Mouse (Mus musculus) liver, embryonic 11.5 days (tissue): ENCODE measurements around the gene Nfil3. TPM values are rescaled to one million over a fixed set of nuclear protein-coding genes. Genes with fewer than 3 reads are reported as not detected.

Source experiments
- ATAC-seq: fragments of 200-750 bp; cut with Nextera tagmentation; replicated peaks from 2 replicates; pipeline ENCODE4 v1.8.0; 2017; ENCODE audit warnings: moderate number of reproducible peaks, mild to moderate bottlenecking, moderate TSS enrichment, moderate library complexity; ENCODE audit not compliant: low FRiP score
- DNase-seq: peaks from one replicate; pipeline ENCODE4 v3.0.0-alpha.2; 2017; ENCODE audit warnings: low spot score
- H3K27ac ChIP-seq: fragments of 300-500 bp; sonication (generic); 2 replicates; pipeline ENCODE4 v1.5.1; 2014; ENCODE audit warnings: mild to moderate bottlenecking, low read depth, low read length, control low read depth
- H3K27me3 ChIP-seq: fragments of 300-500 bp; sonication (generic); replicated peaks from 2 replicates; pipeline ENCODE4 v1.6.1; 2014; ENCODE audit warnings: low read length, mixed read lengths; ENCODE audit not compliant: control insufficient read depth, insufficient read depth
- H3K36me3 ChIP-seq: fragments of 300-500 bp; sonication (generic); 2 replicates; pipeline ENCODE4 v1.6.1; 2014; ENCODE audit warnings: mild to moderate bottlenecking, low read length, moderate library complexity, mixed read lengths; ENCODE audit not compliant: control insufficient read depth, insufficient read depth
- H3K4me1 ChIP-seq: fragments of 300-500 bp; sonication (generic); replicated peaks from 2 replicates; pipeline ENCODE4 v1.6.1; 2014; ENCODE audit warnings: low read length, mixed read lengths; ENCODE audit not compliant: control insufficient read depth, insufficient read depth
- H3K4me2 ChIP-seq: fragments of 300-500 bp; sonication (generic); 2 replicates; pipeline ENCODE4 v1.6.1; 2014; ENCODE audit warnings: mild to moderate bottlenecking, control low read depth, moderate library complexity
- H3K4me3 ChIP-seq: fragments of 300-500 bp; sonication (generic); 2 replicates; pipeline ENCODE4 v1.5.1; 2014; ENCODE audit warnings: low read depth, low read length, control low read depth
- H3K9ac ChIP-seq: fragments of 300-500 bp; sonication (generic); 2 replicates; pipeline ENCODE4 v1.6.1; 2014; ENCODE audit warnings: low read depth, low read length, control low read depth
- H3K9me3 ChIP-seq: fragments of 300-500 bp; sonication (generic); 2 replicates; pipeline ENCODE4 v1.6.1; 2016; ENCODE audit warnings: low read length, inconsistent platforms, mixed read lengths; ENCODE audit not compliant: control insufficient read depth
- WGBS: fragments of 180-500 bp; shearing (Covaris S2); extraction: QIAGEN DNeasy Blood & Tissue Kit; methylation state at CpG from one replicate; pipeline ENCODE4 v1.1.7; 2014; 5-methylcytosine and 5-hydroxymethylcytosine counted together
- polyA plus RNA-seq: library from polyadenylated mRNA; unstranded; fragments of >200 nt; fragmentation: Nextera tagmentation; extraction: Ambion mirVana; gene quantifications from 2 replicates; pipeline ENCODE4 v1.2.1, GENCODE M21; 2014

Nfil3 gene
- 8.5 and 9.8 TPM in 2 replicates for polyA plus RNA-seq

DNA sequence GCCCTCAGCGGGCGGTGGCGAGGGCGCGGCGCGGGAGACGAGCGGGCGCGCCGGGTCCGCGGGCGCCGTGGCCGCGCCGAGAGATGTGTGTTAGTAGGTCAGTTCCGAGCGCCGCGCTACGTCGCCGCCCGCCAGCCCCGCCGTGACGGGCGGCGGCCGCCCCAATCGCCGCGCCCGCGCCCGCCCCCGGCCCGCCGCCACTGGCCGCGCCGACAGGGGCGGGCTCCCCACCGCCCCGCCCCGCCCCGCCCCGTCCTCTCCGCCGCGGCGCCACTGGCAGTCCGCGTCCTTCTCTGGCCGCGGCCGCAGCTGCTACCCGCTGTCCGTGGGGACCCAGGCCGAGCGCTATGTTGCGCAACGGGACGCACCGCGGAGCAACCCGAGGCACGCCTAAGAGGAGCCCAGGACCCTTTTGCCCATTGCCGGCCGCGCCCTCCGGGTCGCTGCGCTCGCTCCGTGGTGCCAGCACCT, at the start of gene Nfil3:
Gene Nfil3 (minus strand): TSS at position 123 of the 471 bp plus-strand sequence.
- H3K4me3 ChIP-seq = peak within 1 kb of the TSS; percentile 80
- H3K36me3 ChIP-seq = no peaks in the 10 kb centered on the region
- H3K4me2 ChIP-seq = peak within 1 kb of the TSS; percentile 92
- DNase-seq = no peak
- peak; percentile 87 for ATAC-seq
- 0% methylated on average over 39 of the region's 79 CpGs for WGBS
- H3K9ac ChIP-seq = peak within 1 kb of the TSS; percentile 66
- peaks cover 52% of the 10 kb centered on the region for H3K27me3 ChIP-seq
- no peaks in the 10 kb centered on the region for H3K9me3 ChIP-seq
- peak within 1 kb of the TSS; percentile 70 for H3K27ac ChIP-seq
- peaks cover 31% of the 10 kb centered on the region for H3K4me1 ChIP-seq

DNA sequence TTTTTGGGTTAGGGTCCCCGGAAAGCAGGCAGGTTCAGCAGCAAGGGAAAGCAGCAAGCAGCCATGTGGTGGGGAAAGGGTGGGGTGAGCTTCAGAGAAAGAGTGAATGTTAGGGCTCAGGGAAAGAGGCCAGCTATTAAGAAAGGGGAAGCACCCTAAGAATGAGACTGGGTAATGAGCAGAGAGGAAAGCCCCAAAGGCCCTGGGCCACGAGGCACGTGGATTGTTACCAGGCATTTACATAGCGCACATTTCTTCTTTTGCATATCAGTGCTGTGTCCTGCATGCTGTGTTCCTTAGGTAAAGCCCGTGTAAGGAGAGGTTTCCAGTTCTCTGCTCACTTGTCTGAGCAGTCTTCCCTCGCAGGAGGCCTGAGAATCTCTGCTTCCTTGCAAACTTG, 43.4 kb upstream of the Nfil3 start:
- H3K4me2 ChIP-seq = no peak overlapping the region
- no peak overlapping the region for H3K4me3 ChIP-seq
- DNase-seq (no peak), ATAC-seq (no peak)
- H3K27ac ChIP-seq = no peak overlapping the region
- H3K36me3 ChIP-seq = no peaks in the 10 kb centered on the region
- no peaks in the 10 kb centered on the region for H3K9me3 ChIP-seq
- H3K27me3 ChIP-seq = no peaks in the 10 kb centered on the region
- 50% methylated on average over 6 of the region's 6 CpGs for WGBS
- no peak overlapping the region for H3K9ac ChIP-seq
- H3K4me1 ChIP-seq = no peaks in the 10 kb centered on the region

DNA sequence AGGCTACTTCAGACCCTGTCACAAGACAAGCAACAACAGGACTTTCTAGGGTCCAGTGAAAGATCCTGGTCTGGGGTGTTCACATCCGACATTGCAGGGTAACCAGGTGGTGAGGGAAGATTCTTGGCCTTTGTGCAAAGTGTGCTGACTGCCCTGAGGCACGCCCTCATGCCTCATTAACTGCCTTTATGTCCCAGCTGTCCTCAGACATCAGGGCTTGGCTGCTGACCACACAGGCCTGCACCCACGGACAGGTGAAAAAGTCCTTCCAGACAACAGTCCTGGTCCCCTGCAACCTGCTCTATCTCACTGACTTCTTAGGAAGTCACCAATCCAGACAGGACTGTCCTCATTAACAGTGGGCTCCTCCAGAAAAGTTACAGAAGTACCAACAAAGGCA, 39.4 kb upstream of the Nfil3 start:
- Histone ChIP-seq H3K27me3 (no peaks in the 10 kb centered on the region), H3K27ac (no peak overlapping the region), H3K36me3 (no peaks in the 10 kb centered on the region), H3K4me1 (no peaks in the 10 kb centered on the region), H3K4me2 (no peak overlapping the region), H3K4me3 (no peak overlapping the region), H3K9me3 (no peaks in the 10 kb centered on the region), H3K9ac (no peak overlapping the region)
- DNase-seq = no peak
- WGBS = 72% methylated on average over 3 of the region's 3 CpGs
- no peak for ATAC-seq

DNA sequence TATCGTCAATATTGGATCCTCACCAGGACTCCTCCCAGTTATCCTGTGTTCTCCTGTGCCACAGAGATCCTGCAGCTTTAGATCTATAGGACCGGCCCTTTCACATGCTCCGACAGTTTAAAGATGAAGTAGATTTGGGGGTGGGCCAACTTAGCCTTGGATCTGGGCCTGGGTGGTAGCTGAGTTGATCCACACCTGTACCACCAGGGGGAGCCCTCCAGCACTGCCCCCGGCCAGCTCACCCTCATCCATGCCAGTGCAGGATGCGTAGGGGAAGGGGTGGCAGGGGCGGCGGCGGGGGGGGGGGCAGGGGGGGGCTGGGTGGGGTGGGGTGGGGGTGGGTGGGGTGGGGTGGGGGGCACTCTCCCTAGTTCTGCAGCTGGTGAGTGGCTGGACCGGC, 38.7 kb upstream of the Nfil3 start:
- no peaks in the 10 kb centered on the region for H3K9me3 ChIP-seq
- H3K27ac ChIP-seq = no peak overlapping the region
- H3K4me2 ChIP-seq = no peak overlapping the region
- no peaks in the 10 kb centered on the region for H3K27me3 ChIP-seq
- H3K9ac ChIP-seq = no peak overlapping the region
- no peaks in the 10 kb centered on the region for H3K4me1 ChIP-seq
- DNase-seq (no peak), ATAC-seq (no peak)
- H3K4me3 ChIP-seq = no peak overlapping the region
- 72% methylated on average over 7 of the region's 9 CpGs for WGBS
- no peaks in the 10 kb centered on the region for H3K36me3 ChIP-seq

DNA sequence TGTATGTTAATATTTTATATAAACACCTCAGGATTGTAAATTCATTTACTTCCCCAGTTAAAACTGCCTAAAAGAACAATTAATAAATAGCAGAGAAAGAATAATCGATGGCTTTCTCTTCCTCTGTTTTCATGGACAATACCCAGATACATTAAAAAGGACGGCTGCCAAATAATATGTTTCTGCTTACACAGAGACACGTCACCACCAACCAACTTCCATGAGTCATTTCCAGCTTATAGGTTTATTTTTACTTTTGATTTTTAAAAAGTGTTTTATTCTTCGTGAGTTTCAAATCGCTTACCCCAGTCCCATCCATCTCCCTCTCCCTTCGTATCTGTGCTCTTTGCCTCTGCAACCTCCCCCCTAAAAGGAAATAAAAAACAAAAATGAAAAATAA, 38.1 kb upstream of the Nfil3 start:
- no peak for DNase-seq
- Histone ChIP-seq H3K27me3 (no peaks in the 10 kb centered on the region), H3K36me3 (no peaks in the 10 kb centered on the region), H3K4me1 (no peaks in the 10 kb centered on the region), H3K4me3 (no peak overlapping the region), H3K9me3 (no peaks in the 10 kb centered on the region), H3K9ac (no peak overlapping the region), H3K27ac (no peak overlapping the region), H3K4me2 (no peak overlapping the region)
- WGBS = 91% methylated on average over 6 of the region's 6 CpGs
- no peak for ATAC-seq

DNA sequence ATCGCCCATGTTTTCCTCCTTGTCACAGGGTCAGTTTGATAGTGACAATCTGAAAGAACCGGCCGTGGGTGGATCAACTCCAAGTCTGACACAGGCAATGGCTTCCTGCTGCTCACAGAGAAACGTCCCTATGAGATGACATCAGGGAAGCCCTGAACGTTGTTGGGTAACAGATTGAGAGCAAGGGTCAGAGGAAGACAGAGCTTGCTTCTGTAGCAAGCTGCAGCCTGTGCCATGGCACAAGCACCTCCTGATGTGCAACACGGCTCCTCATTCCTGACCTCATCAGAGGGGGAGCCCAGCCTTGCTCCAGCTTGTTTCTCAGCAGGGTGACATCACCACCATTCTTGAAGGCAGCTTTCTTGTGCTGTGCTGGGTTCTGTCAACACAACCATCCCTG, 37.1 kb upstream of the Nfil3 start:
- H3K27me3 ChIP-seq = no peaks in the 10 kb centered on the region
- H3K4me1 ChIP-seq = no peaks in the 10 kb centered on the region
- no peak for DNase-seq
- no peak overlapping the region for H3K27ac ChIP-seq
- no peak for ATAC-seq
- no peak overlapping the region for H3K4me3 ChIP-seq
- 47% methylated on average over 6 of the region's 6 CpGs for WGBS
- no peaks in the 10 kb centered on the region for H3K9me3 ChIP-seq
- H3K36me3 ChIP-seq = no peaks in the 10 kb centered on the region
- H3K9ac ChIP-seq = no peak overlapping the region
- no peak overlapping the region for H3K4me2 ChIP-seq

DNA sequence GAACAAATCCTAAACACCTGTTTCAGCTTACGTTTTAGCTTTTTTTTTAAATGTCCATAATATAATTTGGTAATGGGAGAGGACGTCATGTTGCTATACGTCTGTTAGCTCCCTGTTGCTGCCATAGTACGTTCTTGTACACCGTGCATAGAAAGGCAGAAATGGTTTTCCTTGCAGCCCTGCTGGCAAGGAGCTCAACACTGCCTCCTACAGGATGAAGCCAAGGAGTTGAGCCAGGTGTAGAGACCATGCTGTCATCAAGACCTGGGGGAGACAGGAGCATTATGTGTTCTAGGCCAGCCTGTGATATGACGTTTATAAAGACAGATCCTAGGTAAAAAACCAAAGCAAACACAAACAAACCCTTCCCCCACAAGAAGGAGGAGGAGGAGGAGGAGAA, 36.2 kb upstream of the Nfil3 start:
- Histone ChIP-seq H3K9ac (no peak overlapping the region), H3K4me1 (no peaks in the 10 kb centered on the region), H3K36me3 (no peaks in the 10 kb centered on the region), H3K4me2 (no peak overlapping the region), H3K9me3 (no peaks in the 10 kb centered on the region), H3K4me3 (no peak overlapping the region), H3K27ac (no peak overlapping the region), H3K27me3 (no peaks in the 10 kb centered on the region)
- WGBS = 76% methylated on average over 6 of the region's 6 CpGs
- ATAC-seq (no peak), DNase-seq (no peak)

DNA sequence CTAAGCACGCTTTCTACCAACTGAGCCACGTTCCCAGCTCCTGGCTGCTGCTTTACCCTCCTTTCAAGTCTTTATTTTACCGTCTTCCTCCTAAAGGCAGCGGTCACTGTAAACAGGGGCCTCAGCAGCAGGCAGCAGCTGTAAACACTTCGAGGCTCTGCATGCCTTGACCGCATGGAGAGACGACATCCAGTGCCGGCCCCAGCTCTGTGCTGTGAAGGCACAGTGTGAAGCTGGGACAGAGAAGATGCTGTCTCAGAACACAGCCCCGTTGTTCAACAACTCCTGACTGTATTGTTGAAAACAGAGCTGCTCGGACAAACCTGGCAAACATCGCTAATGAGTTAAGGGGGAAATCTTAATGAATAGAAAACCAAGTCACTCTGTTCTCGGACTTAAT, 30.6 kb upstream of the Nfil3 start:
- Histone ChIP-seq H3K27me3 (no peaks in the 10 kb centered on the region), H3K36me3 (no peaks in the 10 kb centered on the region), H3K4me3 (no peak overlapping the region), H3K9me3 (no peaks in the 10 kb centered on the region), H3K27ac (no peak overlapping the region), H3K4me2 (no peak overlapping the region), H3K9ac (no peak overlapping the region), H3K4me1 (peaks cover 4% of the 10 kb centered on the region; the same call in 1 of the 2 replicates)
- ATAC-seq (no peak), DNase-seq (no peak)
- 52% methylated on average over 12 of the region's 12 CpGs for WGBS

DNA sequence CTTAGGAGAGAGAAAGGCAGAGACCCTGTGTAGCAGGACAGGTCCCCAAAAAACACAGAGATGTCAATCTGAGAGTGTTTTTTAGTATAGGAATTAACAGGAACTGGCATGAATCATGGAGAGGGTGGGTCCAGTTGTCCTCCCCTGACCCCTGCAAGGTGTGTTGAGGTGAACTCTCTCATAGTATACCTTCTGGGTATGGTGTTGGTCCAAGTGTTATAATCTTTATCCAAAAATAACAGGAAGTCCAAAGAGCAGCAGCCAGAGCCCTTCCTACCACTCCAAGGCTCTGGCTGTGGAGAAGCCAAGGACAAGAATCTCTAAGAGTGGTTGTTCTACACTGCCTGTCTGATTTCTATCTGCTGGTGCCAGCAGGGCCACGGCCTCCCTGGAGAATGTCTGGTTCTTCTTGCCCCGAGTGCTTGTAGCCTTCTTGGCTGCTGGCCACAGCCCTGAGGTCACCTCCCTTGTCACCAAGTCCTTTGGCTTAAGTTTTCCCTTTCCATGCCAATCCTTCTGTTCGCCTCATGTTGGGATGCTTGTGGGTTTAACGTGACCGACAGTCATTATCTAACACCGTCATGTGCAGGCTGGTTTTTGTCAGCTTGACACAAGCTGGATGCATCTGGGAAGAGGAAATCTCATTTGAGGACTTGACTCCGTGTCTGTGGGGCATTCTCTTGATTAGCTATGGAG, 27.8 kb upstream of the Nfil3 start:
- Histone ChIP-seq H3K9ac (no peak overlapping the region), H3K36me3 (no peaks in the 10 kb centered on the region), H3K4me1 (peaks cover 4% of the 10 kb centered on the region; the same call in 1 of the 2 replicates), H3K9me3 (no peaks in the 10 kb centered on the region), H3K4me2 (no peak overlapping the region), H3K27me3 (no peaks in the 10 kb centered on the region), H3K4me3 (no peak overlapping the region), H3K27ac (no peak overlapping the region)
- DNase-seq = no peak
- 54% methylated on average over 7 of the region's 7 CpGs for WGBS
- no peak for ATAC-seq
